Mouse (Mus musculus) thymus, postnatal 4 days (tissue): ENCODE data around the gene Neb.

Experiments used
- DNase-seq: peaks from one replicate; pipeline ENCODE4 v3.0.0; 2021

Gene Neb

DNA sequence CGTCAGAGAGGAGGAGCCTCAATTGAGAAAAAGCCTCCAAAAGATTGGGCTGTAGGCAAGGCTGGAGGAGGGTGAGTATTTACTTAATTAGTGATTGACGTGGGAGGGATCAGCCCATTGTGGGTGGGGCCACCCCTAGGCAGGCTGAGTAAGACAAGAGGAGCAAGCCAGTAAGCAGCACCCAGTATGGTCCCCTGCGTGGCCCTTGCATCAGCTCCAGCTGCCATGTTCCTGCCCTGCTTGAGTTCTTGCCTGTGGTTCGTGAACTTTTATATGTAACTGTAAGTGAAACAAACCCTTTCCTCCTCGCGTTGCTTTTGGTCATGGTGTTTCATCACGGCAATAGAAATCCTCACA lies at the start of gene Neb:
TSS of gene Neb (minus strand) at position 27 of the 357 bp plus-strand sequence.
- peak; percentile 40 for DNase-seq

DNA sequence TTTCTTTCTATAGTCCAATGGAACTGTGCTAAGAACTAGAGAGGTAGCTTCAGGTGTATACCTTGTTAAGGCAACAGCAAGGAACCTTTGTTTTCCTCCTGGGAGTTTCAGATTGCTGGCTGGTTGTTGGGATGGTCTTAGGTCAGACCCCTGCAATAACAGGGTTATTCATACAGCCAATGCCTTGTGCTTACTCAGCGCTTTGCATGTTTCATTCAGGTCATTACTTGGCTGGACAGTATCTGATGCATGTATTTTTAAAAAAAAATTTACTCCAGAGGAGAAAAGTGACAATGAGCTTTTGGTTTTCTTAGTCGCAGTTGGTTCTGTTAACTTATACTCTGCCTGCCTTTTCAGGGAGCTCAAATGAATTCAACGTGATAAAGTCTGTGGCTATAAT lies 49.1 kb upstream of the Neb start:
- DNase-seq: no peak

DNA sequence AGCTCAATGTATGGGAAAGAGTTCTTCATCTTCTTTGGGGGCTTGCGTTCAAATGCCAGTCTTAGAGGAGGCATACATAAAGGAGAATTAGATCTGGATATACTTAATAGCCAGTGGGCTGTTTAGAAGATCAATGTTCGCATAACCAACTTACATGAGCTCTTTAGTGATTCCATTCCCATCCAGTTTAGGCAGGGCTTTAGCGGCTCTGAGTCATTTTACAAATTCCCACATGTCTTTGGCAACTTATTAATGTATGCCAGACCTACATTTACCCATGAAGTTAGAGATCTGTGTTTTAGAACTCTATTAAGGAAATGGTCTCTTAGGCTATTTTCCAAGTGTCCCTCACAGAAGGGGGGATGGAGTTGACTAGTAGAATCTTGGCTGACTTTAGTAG lies 47.8 kb upstream of the Neb start:
- DNase-seq: no peak

GRCm38 (mm10) chr2:52425523-52425795 lies 47.2 kb upstream of the Neb start:
- DNase-seq: peak; percentile 20

- DNase-seq: peak; percentile 98
Measured at GRCm38 (mm10) chr2:52424747-52425522, 46.7 kb upstream of the Neb start, which contains the start of gene Arl5a. TSS of gene Arl5a (minus strand) at chr2:52424901.

DNA sequence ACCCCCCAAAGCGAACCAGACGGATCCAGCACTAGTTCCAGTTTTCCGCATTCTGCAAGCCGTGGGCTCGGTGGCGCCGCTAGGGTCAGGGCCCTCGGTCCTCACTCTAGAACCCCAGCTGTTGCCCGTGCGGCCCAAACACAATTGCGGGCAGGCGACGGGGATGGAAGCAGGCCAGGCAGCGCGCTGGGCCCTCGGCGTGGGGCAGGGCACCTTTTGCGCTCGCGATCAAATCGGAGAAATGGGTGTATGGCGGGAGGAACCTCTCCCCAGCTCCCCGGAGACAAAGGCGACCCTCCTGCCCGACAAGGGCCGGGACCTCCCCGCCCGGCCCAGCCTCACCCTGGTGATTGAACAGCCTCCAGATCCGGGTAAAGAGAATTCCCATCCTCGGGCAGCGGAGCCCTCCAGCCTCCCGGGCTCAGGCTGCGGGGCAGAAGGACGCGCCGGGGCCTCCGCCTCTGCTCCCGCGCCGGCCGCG lies 46.0 kb upstream of the Neb start:
- peak; percentile 69 for DNase-seq

DNA sequence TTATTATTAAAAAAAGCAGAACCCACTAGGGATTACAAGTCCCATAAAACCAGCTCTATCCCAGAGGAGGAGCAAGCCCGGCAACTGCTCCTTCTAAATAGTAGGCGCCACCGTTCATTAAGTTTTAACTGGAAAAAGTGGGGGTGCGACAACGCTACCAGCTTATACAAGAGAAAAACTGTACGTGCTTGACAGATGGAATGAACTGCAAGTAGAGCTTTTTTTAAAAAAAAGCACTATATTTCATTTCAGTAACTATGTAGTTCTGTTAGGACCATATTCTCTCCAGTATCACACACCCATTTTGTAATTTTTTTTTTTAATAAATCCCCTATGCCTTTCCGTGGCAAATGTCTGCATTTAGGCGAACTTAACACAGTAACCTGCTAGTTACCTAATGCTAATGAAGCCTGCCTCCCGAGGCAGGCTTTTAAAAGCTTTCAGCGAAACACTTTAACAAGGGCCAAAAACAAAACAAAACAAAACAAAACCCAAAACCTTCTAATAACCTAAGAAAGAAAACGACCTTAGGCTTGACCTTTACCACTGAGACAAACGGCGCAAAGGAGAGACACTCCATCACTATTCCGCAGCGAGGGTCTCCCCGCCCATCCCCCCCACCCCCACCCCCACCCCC lies 45.5 kb upstream of the Neb start:
- DNase-seq: no peak

DNA sequence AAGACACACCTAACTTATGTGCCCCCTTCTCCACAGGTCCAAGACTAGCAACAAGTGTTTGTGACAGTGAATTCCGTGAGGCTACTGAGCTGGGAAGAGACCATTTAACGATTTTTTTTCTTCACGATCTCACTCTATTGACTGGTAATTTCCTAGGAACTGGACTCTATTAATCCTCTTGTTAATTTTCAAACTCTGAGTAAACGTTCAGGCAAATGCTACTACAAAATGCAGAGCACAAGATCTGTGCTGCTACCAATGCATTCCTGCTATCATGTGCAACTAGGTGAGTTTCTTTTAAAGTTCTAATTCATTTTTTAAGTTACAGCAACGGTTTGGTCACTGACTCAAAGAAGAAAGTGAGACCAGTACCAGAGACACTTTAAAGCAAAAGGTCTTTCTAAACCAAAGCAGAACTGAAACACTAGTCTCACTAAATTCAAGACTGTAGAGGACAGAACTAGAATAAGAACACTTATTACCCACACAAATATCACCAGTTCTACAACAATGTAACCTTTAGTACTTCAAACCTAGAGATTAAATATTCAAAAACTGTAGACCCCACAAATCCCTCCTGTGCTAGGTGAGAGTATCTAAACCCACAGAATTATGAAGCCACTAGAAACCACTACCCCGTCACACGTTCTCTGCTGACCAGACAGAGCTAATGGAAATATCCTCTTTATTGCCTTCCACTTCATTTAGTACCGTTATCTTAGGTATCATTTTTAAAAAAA lies 44.8 kb upstream of the Neb start:
- no peak for DNase-seq

GRCm38 (mm10) chr2:52421197-52421596 lies 42.9 kb upstream of the Neb start:
- DNase-seq: peak; percentile 21

DNA sequence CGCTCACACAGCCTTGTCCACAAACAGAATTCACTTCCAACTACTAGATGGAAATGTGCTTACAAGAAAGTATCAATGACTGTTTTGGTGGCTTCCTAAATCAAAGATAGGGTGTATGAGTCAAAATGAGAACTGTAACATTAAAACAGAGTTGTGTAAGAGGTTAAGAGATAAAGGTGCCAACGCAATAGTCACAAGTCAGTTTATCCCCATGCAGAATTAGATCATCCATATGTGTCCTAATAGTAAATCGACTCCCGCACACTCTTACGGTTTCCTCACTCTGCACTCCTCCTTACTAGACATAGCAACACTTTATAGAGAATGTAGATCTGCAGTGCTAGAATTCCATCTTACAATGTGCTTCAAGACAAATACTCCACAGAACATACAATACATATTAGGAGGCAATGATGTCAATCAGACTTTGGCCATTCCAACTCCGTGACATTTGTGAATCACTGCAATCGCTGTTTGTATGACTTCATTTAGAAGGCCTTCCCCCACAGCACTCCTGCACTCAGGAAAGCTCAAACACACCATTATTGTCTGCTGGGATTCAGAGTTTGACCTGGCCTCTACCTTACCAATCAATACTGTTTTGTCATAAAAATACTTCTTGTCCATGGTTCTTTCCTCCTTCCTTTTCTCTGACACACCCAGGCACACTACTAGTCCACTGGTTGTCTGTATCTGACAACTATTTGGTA lies 41.9 kb upstream of the Neb start:
- no peak for DNase-seq

DNA sequence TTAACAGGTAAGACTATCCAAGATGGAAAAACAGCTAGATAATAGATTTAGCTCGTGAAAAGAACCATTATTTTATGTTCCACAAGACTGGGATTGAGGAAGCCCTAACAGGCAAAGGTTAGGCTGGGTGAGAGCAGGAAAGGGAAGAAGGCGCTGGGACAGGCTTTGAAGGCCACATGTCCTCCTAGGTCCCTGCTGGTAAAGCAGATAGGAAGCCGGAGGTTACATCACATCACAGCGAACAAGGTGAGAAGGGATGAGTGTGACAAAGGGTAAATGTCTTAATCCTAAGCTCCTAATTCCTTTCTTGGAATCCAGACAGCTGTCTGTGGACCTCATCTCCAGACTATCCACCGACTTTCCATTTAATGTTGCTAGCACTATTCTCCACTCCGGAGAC lies 41.0 kb upstream of the Neb start:
- no peak for DNase-seq

GRCm38 (mm10) chr2:52412524-52413037 lies 34.3 kb upstream of the Neb start:
- no peak for DNase-seq

GRCm38 (mm10) chr2:52406480-52406879 lies 28.2 kb upstream of the Neb start:
- no peak for DNase-seq

- no peak for DNase-seq
Measured at GRCm38 (mm10) chr2:52405238-52405637, 27.0 kb upstream of the Neb start.

DNA sequence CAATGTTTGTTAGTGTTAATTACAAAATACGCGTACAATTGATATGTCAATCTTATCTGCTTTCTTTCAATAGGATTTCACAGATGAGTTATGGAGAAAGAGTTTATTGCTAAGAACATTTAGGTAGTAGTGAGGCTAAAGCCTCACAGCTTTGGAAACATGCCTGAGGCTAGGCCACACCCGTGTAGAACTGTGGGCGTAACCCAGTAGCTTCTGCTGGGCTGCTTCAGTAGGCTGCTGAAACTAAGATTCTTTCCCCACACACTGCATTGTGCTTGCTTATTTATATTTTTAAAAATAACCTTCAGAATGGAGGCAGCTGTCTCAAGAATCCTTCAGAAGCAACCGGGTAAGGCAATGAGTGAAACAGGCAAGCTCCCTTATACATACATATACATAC lies 16.3 kb upstream of the Neb start:
- no peak for DNase-seq

- DNase-seq: no peak
Measured at GRCm38 (mm10) chr2:52390415-52390975, 12.2 kb upstream of the Neb start.

DNA sequence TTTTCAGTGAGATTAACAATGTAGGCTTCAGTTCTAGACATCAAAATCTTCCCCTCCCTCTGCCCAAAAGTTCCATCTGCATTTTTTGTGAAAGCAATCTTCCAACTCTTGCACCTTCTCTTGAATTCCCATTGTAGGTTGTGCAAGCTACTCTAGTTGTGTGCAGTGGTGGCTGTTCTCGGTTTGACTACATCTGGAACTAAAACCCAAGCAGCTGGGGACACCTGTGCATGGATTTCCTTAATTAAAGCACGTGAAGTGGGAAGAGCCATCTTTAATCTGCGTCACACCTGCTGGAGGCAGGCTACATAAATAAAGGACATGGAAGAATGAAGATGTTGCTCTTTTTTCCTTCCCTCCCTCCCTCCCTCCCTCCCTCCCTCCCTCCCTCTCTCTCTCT lies 11.7 kb upstream of the Neb start:
- DNase-seq: no peak

GRCm38 (mm10) chr2:52386451-52386850 lies 8.2 kb upstream of the Neb start:
- DNase-seq: no peak

DNA sequence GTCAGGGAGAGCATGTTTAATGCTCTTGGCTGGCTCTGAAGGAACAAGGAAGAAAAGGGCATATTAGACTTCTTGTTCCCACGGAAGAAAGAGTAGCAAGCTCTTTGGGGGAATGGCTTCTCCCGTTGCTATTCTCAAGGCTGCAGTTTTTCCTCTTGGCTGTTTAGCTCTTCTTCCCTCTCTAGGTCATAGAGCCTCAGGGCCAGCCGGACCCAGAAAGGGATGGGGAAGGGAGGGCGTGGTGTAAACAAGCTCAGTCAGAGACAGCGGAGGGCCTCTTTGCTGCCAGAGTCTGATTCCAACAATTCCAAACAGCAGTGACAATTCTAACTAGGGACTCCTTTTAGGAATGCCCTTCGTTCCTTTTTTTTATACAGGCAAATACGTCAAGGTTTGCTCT lies 7.8 kb upstream of the Neb start:
- no peak for DNase-seq

GRCm38 (mm10) chr2:52378848-52379261 lies 581 bp upstream of the Neb start:
- peak; percentile 65 for DNase-seq

- no peak for DNase-seq
Measured at GRCm38 (mm10) chr2:52377706-52378447, 397 bp downstream of the Neb start.

DNA sequence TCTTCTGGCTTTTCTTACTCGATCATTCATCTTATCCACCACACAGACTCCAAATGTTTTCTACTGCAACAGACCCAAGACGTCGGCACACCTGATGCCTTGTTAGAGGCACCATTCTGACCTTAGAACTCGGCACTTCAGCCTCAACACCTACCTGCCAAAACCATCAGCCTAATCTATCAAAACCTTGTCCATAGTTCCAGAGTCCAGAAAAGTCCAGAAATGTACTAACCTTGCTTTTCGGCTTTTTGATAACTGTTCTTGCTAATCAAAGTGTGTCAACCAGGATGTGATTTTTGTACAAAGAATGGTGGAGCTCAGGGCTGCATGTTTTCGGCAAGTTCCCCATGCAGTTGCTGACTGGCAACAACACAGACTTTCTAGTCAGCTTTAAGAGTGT lies 3.6 kb downstream of the Neb start:
- no peak for DNase-seq
